Mouse (Mus musculus) ES-Bruce4 (cell line): Measurements from ENCODE around the gene Smoc1.

Experiments
- CTCF ChIP-seq: IDR thresholded peaks from one replicate; pipeline ENCODE4 v1.8.1; 2011; ENCODE audit warnings: low read depth, low read length
- POLR2A ChIP-seq: IDR thresholded peaks from one replicate; pipeline ENCODE4 v1.8.1; 2011; ENCODE audit warnings: low read length; ENCODE audit not compliant: insufficient read depth

DNA sequence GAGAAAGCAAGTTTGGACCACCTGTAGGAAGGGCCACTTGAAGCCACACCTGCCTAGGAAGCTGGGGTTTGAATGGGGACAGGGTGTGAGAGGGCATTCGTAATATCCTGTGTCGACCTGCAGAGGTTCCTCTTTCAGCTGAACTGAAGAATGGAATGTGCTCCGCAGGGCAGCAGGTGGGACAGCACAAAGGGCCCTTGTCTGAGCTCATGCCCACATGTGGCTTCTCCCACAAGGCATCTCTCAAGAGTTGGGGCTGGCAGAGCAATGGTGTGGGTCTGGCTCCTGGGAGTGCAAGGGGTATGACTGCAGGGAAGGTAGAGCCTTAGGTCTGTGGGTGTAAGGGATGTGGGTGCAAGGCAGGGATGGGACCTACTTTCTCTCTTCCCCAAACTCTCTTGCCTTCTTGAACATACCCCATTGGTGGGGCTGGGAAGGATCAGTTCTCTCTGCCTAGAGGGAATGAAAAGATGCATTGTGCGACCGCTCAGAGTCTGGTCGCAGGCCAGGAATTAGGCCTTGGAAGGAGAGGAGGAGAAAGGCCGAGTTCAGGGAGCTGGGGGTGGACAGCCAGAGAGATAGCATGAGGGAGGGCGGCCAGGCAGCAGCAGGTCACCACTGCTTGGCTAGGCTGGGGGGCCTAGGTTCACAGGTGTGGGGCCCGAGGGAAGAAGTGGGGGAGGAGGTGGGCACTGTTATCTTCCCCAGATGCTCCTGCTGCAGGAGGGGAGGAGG is 114.2 kb downstream of the Smoc1 start:
- TF ChIP-seq CTCF (no peak), POLR2A (no peak)
